ENCODE assay signal across 9 mouse cellular contexts in the genomic region with DNA sequence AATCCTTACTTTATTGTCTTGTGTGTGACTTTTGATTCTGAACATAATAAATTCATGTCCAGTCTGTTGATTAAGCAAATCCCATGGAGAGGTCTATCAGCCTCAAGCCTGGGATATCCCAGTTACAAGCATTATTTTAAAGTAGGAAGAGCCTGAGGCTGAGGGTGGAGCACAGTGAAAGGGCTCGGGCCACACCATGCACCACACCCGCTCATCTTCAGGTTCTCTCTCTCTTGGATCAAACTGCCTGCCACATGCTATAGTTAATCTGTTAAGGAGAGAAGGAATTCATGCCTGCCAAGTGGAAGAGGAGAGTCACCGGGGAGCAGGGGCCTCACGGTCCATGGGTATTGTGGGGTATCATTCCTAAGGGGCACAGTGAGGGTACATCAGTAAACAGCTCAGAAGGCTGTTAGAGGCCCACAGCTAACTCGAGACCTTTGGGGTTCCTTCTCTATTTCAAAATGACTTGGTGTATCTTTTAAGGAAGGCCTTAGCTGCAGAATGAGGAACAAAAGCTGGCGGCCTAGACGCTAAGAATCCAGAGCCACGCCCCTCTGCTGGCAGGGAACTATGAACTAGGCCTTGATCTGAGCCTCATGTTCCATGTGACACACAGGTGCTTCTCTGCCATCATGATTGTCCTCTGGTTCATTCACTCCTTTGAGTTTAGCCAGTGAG. TPM values are rescaled to one million over a fixed set of nuclear protein-coding genes. Genes with fewer than 3 reads are reported as not detected.
DNase-seq lines count a peak whose midpoint lies in the region; ATAC-seq and TF ChIP-seq lines count a peak whose summit lies in the region.
"Had no signal": no experiment of that assay in that cellular context is flagged by ENCODE, and none has a peak within 500 bp of the region (broad histone marks: within the 10 kb centered on the region; RNA-seq: fewer than 3 reads in every experiment).

No protein-coding gene starts in this region.

- TF ChIP-seq EP300 in liver, embryonic 14.5 days (IDR thresholded peaks at IDR 0.05; ENCODE audit: low read depth) = no peak

- H3K4me2 ChIP-seq in liver, embryonic 14.5 days (ENCODE audit: low read depth) = no peak overlapping the region; the same call in 1 of the 2 replicates
- no peak overlapping the region for H3K4me2 ChIP-seq in hindbrain, embryonic 14.5 days (replicated peaks)
- H3K4me2 ChIP-seq: neural tube, embryonic 12.5 days had no signal

- ATAC-seq in liver, embryonic 14.5 days (ENCODE audit: insufficient read depth) = peak; percentile 19; the same call in 1 of the 2 replicates
- no peak for ATAC-seq in hindbrain, embryonic 14.5 days (ENCODE audit: low FRiP score)
- ATAC-seq in activated CD4-positive, CD25-positive, alpha-beta regulatory T cell, adult 4 months = no peak

- peaks cover 19% of the 10 kb centered on the region for H3K4me1 ChIP-seq in bone marrow, adult 2 months (ENCODE audit: control insufficient read depth, insufficient read depth, low read length)
- peaks cover 2 to 20% of the 10 kb centered on the region in 2 experiments; a peak in 2 of 4 replicates for H3K4me1 ChIP-seq in liver, embryonic 14.5 days (replicated peaks; ENCODE audit: control insufficient read depth in 2 of 2, insufficient read depth in 2 of 2, low read length in 1 of 2)
- no peaks in the 10 kb centered on the region for H3K4me1 ChIP-seq in hindbrain, embryonic 14.5 days (replicated peaks; ENCODE audit: control insufficient read depth, insufficient read depth, low read length)
- peaks cover 18% of the 10 kb centered on the region for H3K4me1 ChIP-seq in midbrain, embryonic 10.5 days

- no peak overlapping the region for H3K9ac ChIP-seq in liver, embryonic 14.5 days (replicated peaks)
- no peak overlapping the region for H3K9ac ChIP-seq in hindbrain, embryonic 14.5 days
- H3K9ac ChIP-seq: neural tube, embryonic 12.5 days had no signal

- no peaks in the 10 kb centered on the region for H3K27me3 ChIP-seq in liver, embryonic 14.5 days (ENCODE audit: control insufficient read depth, insufficient read depth, low read length)
- H3K27me3 ChIP-seq in hindbrain, embryonic 14.5 days (ENCODE audit: control insufficient read depth, insufficient read depth, low read length) = no peaks in the 10 kb centered on the region
- no peaks in the 10 kb centered on the region for H3K27me3 ChIP-seq in midbrain, embryonic 10.5 days (ENCODE audit: low read depth, poor library complexity, severe bottlenecking)
- H3K27me3 ChIP-seq: neural tube, embryonic 12.5 days had no signal

- no peak for TF ChIP-seq POLR2A in bone marrow, adult 2 months (IDR thresholded peaks at IDR 0.05; ENCODE audit: borderline replicate concordance, control insufficient read depth, low read depth, low read length)

- peak overlapping the region; percentile 90 for H3K27ac ChIP-seq in bone marrow, adult 2 months (ENCODE audit: control insufficient read depth, insufficient read depth, low read depth, low read length, poor library complexity)
- no peak overlapping the region for H3K27ac ChIP-seq in liver, embryonic 14.5 days
- H3K27ac ChIP-seq in hindbrain, embryonic 14.5 days = no peak overlapping the region
- H3K27ac ChIP-seq in midbrain, embryonic 10.5 days (replicated peaks) = no peak overlapping the region
- H3K27ac ChIP-seq: neural tube, embryonic 12.5 days had no signal

- no peak overlapping the region for H3K4me3 ChIP-seq in bone marrow, adult 2 months (replicated peaks; ENCODE audit: control insufficient read depth, low read depth, low read length)
- H3K4me3 ChIP-seq in liver, embryonic 14.5 days (ENCODE audit: insufficient read depth in 1 of 2, low read depth in 2 of 2, low read length in 2 of 2) = no peak overlapping the region
- H3K4me3 ChIP-seq in hindbrain, embryonic 14.5 days (replicated peaks; ENCODE audit: low read length) = no peak overlapping the region
- no peak overlapping the region for H3K4me3 ChIP-seq in midbrain, embryonic 10.5 days
- H3K4me3 ChIP-seq: neural tube, embryonic 12.5 days had no signal

- TF ChIP-seq CTCF in bone marrow, adult 2 months (IDR thresholded peaks at IDR 0.05; ENCODE audit: control insufficient read depth, insufficient read depth, low read length) = no peak
- no peak for TF ChIP-seq CTCF in liver, embryonic 14.5 days (IDR thresholded peaks at IDR 0.05; ENCODE audit: low read depth)

- WGBS in bone marrow, adult 2 months = 16% methylated on average over 8 of the region's 8 CpGs
- 26% methylated on average over 8 of the region's 8 CpGs for WGBS in liver, embryonic 14.5 days (ENCODE audit: insufficient replicate concordance)
- 72% methylated on average over 8 of the region's 8 CpGs for WGBS in hindbrain, embryonic 14.5 days
- WGBS in midbrain, embryonic 10.5 days = 75% methylated on average over 8 of the region's 8 CpGs

- H3K36me3 ChIP-seq in liver, embryonic 14.5 days (replicated peaks; ENCODE audit: control insufficient read depth, insufficient read depth, low read depth) = no peaks in the 10 kb centered on the region
- no peaks in the 10 kb centered on the region for H3K36me3 ChIP-seq in hindbrain, embryonic 14.5 days (replicated peaks; ENCODE audit: control insufficient read depth, insufficient read depth)
- H3K36me3 ChIP-seq in midbrain, embryonic 10.5 days = no peaks in the 10 kb centered on the region
- H3K36me3 ChIP-seq: neural tube, embryonic 12.5 days had no signal

- H3K9me3 ChIP-seq in liver, embryonic 14.5 days (ENCODE audit: control insufficient read depth, low read length) = peaks cover 5% of the 10 kb centered on the region; the same call in 1 of the 2 replicates
- no peaks in the 10 kb centered on the region for H3K9me3 ChIP-seq in hindbrain, embryonic 14.5 days (ENCODE audit: control insufficient read depth, low read length)
- peaks cover 4% of the 10 kb centered on the region; the same call in 1 of the 2 replicates for H3K9me3 ChIP-seq in midbrain, embryonic 10.5 days (replicated peaks)

- peak; percentile 10 to 31 for DNase-seq in kidney, postnatal 4 days
- no peak for DNase-seq in kidney, adult 11 months
- DNase-seq in liver, embryonic 14.5 days (ENCODE audit: low read depth in 3 of 3, low spot score in 3 of 3) = no peak
- DNase-seq in spleen, postnatal 4 days (ENCODE audit: low spot score in 2 of 2) = peak; percentile 68 to 79
- no peak for DNase-seq in hindbrain, embryonic 14.5 days (ENCODE audit: low spot score)
- no peak for DNase-seq in midbrain, embryonic 10.5 days (ENCODE audit: low spot score)

RNA-seq across cellular contexts. Expression of gene Inpp5d, which starts 39.0 kb away (rescaled TPM):
- 47.2 and 80.4 TPM in 2 replicates for polyA plus RNA-seq in bone marrow, adult 2 months (2011; ENCODE audit: insufficient read depth, insufficient read length, low replicate concordance, missing spikeins)
- polyA plus RNA-seq in liver, embryonic 14.5 days (2012; rRNA removed) = 5.7 and 9.3 TPM in 2 replicates
- 11.1 and 13.0 TPM in 2 replicates for polyA plus RNA-seq in liver, embryonic 14.5 days (2014; fragmentation: Nextera tagmentation; extraction: Ambion mirVana)
- 3.4 and 4.6 TPM in 2 replicates for polyA plus RNA-seq in hindbrain, embryonic 14.5 days (2014; fragmentation: Nextera tagmentation; extraction: Ambion mirVana)
- polyA plus RNA-seq in midbrain, embryonic 10.5 days (2016; fragmentation: Nextera tagmentation; extraction: Ambion mirVana) = 3.3 and 3.6 TPM in 2 replicates
- polyA plus RNA-seq in activated CD4-positive, CD25-positive, alpha-beta regulatory T cell, adult 4 months (2017; shearing (Covaris generic)) = 100 to 1,000 TPM; 125 to 127 TPM

Comparison
In these comparisons a context has a peak if more than half of its experiments do, and no peak if none do; other contexts are left out.
1. DNase-seq: peak in kidney, postnatal 4 days (2 of 2) and spleen, postnatal 4 days (2 of 2); none in kidney, adult 11 months (single experiment), liver, embryonic 14.5 days (0 of 3), hindbrain, embryonic 14.5 days (single experiment) and midbrain, embryonic 10.5 days (single experiment).